Mouse (Mus musculus): ENCODE data around the gene Smdt1.

DNA sequence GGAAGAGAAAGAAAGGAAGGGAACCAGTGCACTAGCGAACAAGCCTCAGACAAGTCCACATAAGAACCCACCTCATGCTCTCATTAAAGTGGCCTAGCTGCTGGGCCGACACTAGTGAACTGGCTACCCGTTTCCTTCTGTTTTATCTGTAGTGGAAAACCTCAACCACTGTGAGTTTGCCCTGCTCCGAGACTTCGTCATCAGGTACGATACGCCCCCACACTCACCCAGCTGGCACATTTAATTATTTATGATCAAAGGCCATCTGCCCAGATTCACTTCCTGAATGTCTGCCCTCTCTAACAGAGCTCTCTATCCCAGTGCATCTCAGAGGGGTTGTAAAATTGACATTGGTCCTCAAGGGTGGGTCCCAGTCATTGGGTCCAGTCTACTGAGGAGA, 48.5 kb upstream of the Smdt1 start:
- TF ChIP-seq CTCF (IDR thresholded peaks at IDR 0.05; ENCODE audit: low read depth), result no peak
- TF ChIP-seq EP300 (IDR thresholded peaks at IDR 0.05; ENCODE audit: low read depth), result no peak
